Mouse (Mus musculus) liver, adult 2 months (tissue): ENCODE data around the gene Vwa8.

Experiments
- CTCF ChIP-seq: fragments of 200-500 bp; IDR thresholded peaks from 2 replicates; pipeline ENCODE4 v1.5.1; 2011; ENCODE audit warnings: low read depth, low read length, control low read depth
- POLR2A ChIP-seq: fragments of 200-500 bp; IDR thresholded peaks from 2 replicates; pipeline ENCODE4 v1.6.1; 2011; ENCODE audit warnings: low read length, control low read depth; ENCODE audit not compliant: insufficient read depth; ENCODE audit errors: extremely low read depth

GRCm38 (mm10) chr14:79065636-79066035 lies 216.8 kb downstream of the Vwa8 start:
- TF ChIP-seq CTCF (no peak), POLR2A (no peak)
